Mouse (Mus musculus): Measurements from ENCODE around the gene Aar2.
"Not testable (repeated sequence)": the region's sequence is repeated elsewhere in the genome, so short reads cannot be mapped to it uniquely, and the experiment has no call there.

Gene Aar2

GRCm38 (mm10) chr2:156547123-156547891 is at the start of gene Aar2:
TSS of gene Aar2 (plus strand) at chr2:156547584.
- peak; percentile 34; the same call in 1 of the 2 replicates for ATAC-seq (ENCODE audit: low TSS enrichment)

GRCm38 (mm10) chr2:156497915-156498314 is 49.5 kb upstream of the Aar2 start:
- peak; percentile 18; the same call in 1 of the 2 replicates for ATAC-seq (ENCODE audit: low TSS enrichment)

- ATAC-seq (ENCODE audit: low TSS enrichment): no peak
Measured at GRCm38 (mm10) chr2:156501025-156501424, 46.4 kb upstream of the Aar2 start.

- ATAC-seq (ENCODE audit: low TSS enrichment): no peak
Measured at GRCm38 (mm10) chr2:156505533-156505932, 41.9 kb upstream of the Aar2 start.

DNA sequence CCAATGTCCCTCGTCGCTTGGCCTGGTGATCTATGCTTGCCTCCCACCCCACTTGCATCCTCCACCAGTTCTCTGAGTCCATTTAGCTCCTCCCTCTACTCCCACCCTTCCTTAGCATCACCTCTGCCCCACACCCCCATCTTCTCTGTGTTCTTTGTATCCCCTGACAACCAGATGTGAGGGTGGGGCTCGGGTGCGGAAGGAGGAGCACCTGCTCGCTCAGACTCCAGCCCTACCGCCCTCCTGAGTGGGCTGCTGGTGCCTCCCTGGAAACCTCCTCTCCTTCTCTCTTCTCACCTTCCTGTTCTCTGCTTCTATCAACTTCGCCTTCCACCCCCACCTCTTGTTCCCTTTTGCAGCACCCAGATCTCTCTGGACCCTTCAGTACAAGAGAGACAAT is 35.4 kb upstream of the Aar2 start:
- no peak for ATAC-seq (ENCODE audit: low TSS enrichment)

GRCm38 (mm10) chr2:156512561-156512960 is 34.8 kb upstream of the Aar2 start:
- ATAC-seq (ENCODE audit: low TSS enrichment): no peak

- ATAC-seq (ENCODE audit: low TSS enrichment): no peak
Measured at GRCm38 (mm10) chr2:156515102-156515501, 32.3 kb upstream of the Aar2 start.

DNA sequence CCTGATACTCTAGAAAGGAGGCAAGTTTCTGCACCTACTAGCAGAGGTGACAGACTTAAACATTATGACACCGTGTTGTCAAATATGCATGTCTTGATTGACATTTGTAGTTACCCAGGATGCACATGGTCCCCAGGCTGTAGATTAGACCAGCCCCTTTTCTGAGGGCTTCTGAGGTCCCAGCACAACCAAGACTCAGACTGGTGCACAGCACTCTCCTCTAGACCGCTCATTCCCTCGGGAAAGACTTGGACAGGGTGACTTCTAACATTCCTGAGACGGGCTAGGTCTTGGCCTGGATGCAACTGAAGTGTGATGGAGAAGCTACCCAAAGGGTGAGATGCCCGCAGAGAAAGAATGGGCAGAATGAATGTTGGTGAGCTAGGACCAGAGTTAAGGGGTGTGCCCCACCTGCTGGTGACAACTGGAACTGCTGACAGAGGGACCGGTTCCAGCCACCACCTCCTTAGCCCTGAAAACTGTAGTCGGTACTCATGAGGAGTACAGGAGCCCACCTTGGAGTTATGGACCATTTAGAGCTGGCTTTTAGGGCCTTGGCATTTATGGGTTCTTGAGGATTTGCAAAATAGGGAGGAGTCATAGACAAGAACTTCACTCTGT is 31.7 kb upstream of the Aar2 start:
- peak; percentile 61 for ATAC-seq (ENCODE audit: low TSS enrichment)

DNA sequence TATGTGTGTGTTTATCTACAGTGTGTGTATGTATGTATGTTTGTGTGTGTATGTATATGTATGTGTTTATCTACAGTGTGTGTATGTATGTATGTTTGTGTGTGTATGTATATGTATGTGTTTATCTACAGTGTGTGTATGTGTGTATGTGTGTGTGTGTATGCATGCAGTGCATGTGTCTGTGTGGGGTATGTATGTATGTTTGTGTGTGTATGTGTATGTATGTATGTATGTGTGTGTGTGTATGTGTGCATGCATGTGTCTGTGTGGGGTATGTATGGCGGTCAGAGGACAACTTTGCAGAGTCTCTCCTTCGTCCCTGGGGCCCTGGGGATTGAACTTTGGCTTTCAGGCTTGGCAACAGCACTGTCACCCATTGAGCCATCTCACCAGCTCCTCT is 30.7 kb upstream of the Aar2 start:
- not testable (repeated sequence) for ATAC-seq (ENCODE audit: low TSS enrichment)

GRCm38 (mm10) chr2:156518306-156518705 is 29.1 kb upstream of the Aar2 start:
- ATAC-seq (ENCODE audit: low TSS enrichment): peak; percentile 66

DNA sequence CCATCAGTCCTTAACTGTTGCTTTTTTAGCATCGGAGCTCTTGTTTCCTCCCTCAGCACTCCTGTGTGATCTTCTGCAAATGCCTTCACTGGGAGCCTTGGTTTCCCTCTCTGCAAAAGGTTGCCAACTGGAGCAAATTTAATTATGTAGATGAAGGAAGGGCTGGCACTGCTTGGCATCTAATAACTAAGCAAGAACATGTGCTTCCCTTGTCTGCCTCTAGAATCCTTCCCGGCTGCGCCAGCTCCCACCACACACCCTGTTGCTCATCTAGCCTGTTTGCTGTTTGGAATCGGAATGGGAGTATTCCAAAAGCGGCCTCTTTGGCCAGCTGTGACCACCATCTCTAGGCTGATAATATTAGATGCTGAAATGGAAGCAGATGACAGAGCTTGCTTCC is 27.8 kb upstream of the Aar2 start:
- 0 out of 2 replicates have a peak, but pooled peaks have one; percentile 18 for ATAC-seq (ENCODE audit: low TSS enrichment)

DNA sequence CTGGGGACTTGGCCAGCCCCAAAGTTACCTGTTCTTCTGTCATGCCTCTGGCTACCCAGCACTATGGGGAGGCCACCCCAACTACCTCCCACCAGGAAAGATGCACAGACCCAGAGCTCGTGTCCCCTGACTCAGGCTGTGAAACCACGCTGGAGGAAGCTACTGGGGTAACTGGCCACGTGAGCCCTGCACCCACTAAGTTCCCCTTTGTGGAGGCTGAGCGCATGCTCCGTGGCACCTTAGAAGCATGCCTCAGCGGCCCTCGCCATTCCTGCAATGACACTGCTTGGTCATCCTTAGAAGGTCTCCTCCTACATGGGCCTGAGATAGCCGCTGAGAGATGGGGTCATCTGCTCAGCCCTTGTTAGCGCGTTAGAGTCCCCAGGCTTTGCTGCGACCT is 24.4 kb upstream of the Aar2 start:
- ATAC-seq (ENCODE audit: low TSS enrichment): no peak

DNA sequence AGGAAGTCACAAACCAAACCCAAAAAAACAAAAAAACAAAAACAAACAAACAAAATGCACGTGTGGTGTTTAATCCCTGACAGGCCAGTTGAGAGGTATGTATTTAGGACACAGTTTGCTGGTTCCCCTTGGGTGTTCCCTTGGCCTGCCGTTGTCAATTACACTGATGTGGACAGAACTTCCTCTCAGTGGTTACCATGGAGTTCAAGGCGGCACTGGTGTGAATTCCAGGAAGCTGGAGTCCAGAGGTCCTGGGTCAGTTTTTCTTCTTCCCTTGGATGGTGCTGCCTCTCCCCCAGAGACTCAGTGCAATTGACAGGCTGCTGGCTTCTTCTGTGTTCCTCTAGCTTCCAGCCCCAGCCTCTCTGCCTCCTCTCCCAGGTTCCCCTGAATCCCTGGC is 23.3 kb upstream of the Aar2 start:
- ATAC-seq (ENCODE audit: low TSS enrichment): no peak

DNA sequence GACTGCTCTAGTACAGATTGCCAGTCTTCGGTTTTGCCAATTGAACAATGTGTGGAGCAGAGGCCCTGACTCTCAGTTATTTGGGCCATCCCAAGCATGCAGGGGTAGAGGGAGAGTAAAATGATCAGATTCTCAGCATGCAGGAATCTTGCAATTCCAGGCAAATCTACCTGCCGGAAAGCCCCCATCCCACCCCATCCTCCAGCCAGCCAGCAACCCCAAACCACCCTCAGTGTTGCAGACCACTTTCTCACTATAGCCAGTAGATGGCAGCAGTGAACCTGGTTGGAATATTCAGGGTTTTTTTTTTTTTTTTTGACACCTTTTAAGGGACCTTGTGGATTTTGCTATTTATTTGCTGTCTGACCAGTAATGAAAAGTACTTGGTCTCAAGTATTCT is 17.7 kb upstream of the Aar2 start:
- ATAC-seq (ENCODE audit: low TSS enrichment): no peak

DNA sequence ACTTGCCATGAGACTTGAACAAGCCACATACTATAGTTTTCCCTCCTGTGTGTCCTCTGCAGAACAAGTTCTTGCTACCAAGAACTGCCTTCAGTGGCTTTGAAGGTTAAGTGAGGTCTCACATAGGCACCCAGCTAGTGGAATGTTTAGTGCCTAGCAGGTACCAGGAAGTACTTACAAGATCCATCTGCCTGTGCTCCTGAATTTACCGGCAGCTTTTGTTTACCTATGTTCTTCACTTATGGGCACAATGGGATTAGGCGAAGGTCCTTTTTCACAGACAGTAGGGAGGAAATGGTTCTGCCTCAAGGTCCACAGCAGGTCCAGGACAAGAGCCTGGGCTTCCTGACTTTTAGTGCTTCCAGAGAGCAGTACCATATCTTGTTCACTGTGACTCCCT is 14.2 kb upstream of the Aar2 start:
- no peak for ATAC-seq (ENCODE audit: low TSS enrichment)

DNA sequence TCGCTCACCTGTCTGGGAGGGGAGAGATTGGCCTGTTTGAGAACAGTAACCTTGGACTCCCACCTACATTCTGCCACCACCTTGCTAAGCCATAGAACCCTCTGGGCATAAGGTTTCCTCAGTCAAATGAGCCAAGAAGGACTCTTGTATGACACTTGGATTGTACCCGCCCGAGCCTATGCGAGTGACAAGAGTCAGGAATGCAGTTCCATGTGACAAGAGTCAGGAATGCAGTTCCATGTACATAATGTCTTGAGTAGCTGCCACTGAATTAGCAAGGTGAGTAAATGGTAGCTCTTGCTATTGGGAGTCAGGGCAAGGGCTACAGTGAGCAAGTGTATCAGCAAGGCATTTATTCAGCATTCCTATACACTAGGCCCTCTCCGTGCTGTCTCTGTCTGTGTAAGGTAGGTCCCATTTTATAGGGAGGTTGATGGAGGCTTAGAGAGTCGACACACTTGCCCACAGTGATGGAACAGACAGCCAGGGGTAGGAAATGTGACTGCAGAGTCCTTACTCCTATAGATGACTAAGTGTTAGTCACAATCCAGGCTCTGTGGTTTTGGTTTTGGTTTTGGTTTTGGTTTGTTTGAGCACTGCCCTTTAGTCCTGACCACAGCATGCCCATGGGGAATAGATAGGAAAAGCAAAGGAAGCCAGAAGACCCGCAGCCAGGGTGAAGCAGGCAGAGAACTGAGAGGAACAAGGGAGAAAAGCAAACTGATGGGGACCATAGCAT is 8.4 kb upstream of the Aar2 start:
- no peak for ATAC-seq (ENCODE audit: low TSS enrichment)

GRCm38 (mm10) chr2:156540991-156541390 is 6.4 kb upstream of the Aar2 start:
- ATAC-seq (ENCODE audit: low TSS enrichment): no peak

GRCm38 (mm10) chr2:156542410-156542809 is 5.0 kb upstream of the Aar2 start:
- ATAC-seq (ENCODE audit: low TSS enrichment): peak; percentile 61

DNA sequence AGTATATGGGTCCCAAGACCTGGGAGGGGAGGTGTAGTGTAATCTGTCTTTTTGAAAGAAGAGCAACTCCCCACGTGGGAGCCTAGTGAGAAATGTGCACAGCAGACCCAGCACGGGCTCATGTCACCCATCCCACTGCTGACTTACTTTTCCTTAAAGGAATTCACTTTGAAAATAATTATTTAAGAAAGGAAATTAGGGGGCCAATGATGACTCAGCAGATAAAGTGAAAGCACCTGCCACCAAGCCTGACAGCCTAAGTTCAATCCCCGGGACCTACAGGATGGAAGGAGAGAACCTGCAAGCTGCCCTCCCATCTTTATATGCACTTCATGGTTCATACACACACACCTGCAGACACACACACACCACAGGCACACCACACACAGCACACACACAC is 3.6 kb upstream of the Aar2 start:
- ATAC-seq (ENCODE audit: low TSS enrichment): no peak

DNA sequence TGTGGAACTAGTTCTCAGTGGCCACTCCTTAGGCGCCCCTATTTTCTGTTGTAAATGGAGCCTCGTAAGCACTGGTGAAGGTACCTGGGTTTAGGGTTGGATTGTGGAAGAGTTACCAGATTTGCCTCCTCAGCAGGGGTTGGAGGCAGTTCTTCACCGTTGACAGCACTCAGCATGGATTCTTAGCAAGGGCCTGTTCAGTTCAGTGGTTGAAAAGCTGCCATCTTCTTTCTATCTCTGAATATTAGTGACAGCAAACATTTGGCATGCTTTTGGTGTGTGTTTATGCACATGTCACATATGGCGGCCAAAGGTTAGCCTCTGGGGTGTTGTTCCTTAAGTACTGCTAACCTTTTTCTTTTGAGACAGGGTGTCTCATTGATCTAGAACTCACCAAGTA is 5.0 kb downstream of the Aar2 start:
- ATAC-seq (ENCODE audit: low TSS enrichment): no peak

- no peak for ATAC-seq (ENCODE audit: low TSS enrichment)
Measured at GRCm38 (mm10) chr2:156561808-156562207, 14.4 kb downstream of the Aar2 start.

GRCm38 (mm10) chr2:156563557-156563956 is 16.2 kb downstream of the Aar2 start:
- ATAC-seq (ENCODE audit: low TSS enrichment): peak; percentile 88

DNA sequence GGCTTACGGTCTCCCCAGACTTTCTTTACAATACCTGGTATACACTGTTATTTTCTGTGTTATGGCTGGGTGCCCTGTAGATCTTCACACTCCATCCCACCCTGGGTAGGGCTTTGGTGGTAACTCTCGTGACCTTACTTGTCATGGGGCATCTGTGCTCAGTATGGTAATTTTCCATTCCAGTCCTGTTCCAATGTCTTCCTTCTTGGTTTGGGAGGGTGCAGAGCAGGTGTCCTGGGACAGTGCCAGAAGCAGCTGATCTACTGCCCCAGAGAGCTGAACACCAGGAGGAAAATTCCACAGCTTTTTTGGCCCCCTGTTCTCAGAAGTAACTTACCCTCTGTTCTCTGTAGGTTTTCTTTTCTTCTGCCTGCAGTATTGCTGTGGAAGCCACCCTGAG is 19.1 kb downstream of the Aar2 start:
- ATAC-seq (ENCODE audit: low TSS enrichment): no peak
